Mouse (Mus musculus) cerebellum, adult 2 months (tissue): ENCODE results near the gene Gm340. TPM values are rescaled to one million over a fixed set of nuclear protein-coding genes. Genes with fewer than 3 reads are reported as not detected.

Experiments
- DNase-seq, 2 experiments: peaks; one replicate each; pipeline ENCODE4 v3.0.0; 2021
- H3K27ac ChIP-seq: fragments of 200-500 bp; 2 replicates; pipeline ENCODE4 v1.5.1; 2012; ENCODE audit warnings: low read length, control low read depth, inconsistent platforms; ENCODE audit not compliant: insufficient read depth
- H3K27me3 ChIP-seq: fragments of 200-500 bp; 2 replicates; pipeline ENCODE4 v1.6.1; 2012; ENCODE audit warnings: inconsistent platforms, mild to moderate bottlenecking, low read length, moderate library complexity; ENCODE audit not compliant: control insufficient read depth, insufficient read depth
- H3K4me1 ChIP-seq: fragments of 200-500 bp; 2 replicates; pipeline ENCODE4 v1.6.1; 2011; ENCODE audit warnings: low read length; ENCODE audit not compliant: control insufficient read depth, insufficient read depth
- H3K4me3 ChIP-seq: fragments of 200-500 bp; replicated peaks from 2 replicates; pipeline ENCODE3; 2011; ENCODE audit warnings: mild to moderate bottlenecking, low read depth, low read length, control low read depth; ENCODE audit not compliant: insufficient read depth
- CTCF ChIP-seq: fragments of 200-500 bp; IDR thresholded peaks from 2 replicates; pipeline ENCODE4 v1.5.1; 2011; ENCODE audit warnings: low read depth, mild to moderate bottlenecking, control low read depth, low read length, moderate library complexity, borderline replicate concordance; ENCODE audit not compliant: insufficient read depth
- POLR2A ChIP-seq: fragments of 200-500 bp; IDR thresholded peaks from 2 replicates; pipeline ENCODE4 v1.6.1; 2011; ENCODE audit warnings: low read length, control low read depth, borderline replicate concordance; ENCODE audit not compliant: insufficient read depth
- WGBS: fragments of 180-500 bp; shearing (Covaris S2); methylation state at CpG from one replicate; pipeline ENCODE4 v1.1.7; 2018; 5-methylcytosine and 5-hydroxymethylcytosine counted together
- polyA plus RNA-seq: library from polyadenylated mRNA; depleted of rRNA; stranded (reverse); fragments of >200 nt; gene quantifications from 2 replicates; pipeline ENCODE4 v1.2.3, GENCODE M21; 2012; rRNA removed

Gene Gm340
- 1.9 and 2.2 TPM in 2 replicates for polyA plus RNA-seq

DNA sequence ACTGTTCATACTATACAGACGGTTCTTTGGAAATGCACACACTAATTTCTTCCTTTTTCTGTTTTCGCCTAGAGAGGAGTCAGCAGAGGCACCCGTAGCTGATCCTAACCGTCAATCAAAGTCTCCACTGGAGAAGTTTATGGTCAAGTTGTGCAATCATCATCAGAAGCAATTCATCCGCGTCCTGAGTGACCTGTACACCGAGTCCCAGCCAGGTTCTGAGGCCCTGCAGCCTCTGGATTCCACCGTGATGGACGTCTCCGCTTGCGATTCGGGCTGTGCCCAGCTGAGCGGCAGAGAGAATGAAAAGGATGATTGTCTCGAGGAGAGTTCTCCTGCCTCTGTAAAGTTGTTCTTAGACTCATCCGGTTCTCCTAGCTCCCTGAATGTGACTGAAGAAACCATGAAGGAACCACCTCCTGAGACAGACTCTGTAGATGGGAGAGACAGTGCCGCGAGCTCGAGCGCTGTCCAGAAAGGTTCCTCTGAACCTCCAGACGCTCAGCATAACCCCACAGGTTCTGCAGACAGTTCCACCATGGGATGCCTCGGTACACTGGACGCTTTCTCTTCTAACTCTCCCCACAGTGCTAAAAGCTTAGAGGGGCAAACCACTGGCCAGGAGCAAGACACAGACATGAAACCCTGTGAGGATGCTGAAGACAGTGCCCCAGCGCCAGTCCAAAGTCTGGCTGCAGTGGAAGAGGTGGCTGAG lies at the start of gene Gm340:
Gm340 (plus strand) TSS at position 665 of the 715 bp plus-strand sequence.
- no peak for TF ChIP-seq CTCF
- no peak for TF ChIP-seq POLR2A
- DNase-seq: no peak
- H3K27me3 ChIP-seq: no peaks in the 10 kb centered on the region
- H3K27ac ChIP-seq: no peak within 1 kb of the TSS
- 0 out of 2 replicates have a peak, but pooled peaks cover 2% of the 10 kb centered on the region for H3K4me1 ChIP-seq
- WGBS: 92% methylated on average over 23 of the region's 23 CpGs
- no peak within 1 kb of the TSS for H3K4me3 ChIP-seq

DNA sequence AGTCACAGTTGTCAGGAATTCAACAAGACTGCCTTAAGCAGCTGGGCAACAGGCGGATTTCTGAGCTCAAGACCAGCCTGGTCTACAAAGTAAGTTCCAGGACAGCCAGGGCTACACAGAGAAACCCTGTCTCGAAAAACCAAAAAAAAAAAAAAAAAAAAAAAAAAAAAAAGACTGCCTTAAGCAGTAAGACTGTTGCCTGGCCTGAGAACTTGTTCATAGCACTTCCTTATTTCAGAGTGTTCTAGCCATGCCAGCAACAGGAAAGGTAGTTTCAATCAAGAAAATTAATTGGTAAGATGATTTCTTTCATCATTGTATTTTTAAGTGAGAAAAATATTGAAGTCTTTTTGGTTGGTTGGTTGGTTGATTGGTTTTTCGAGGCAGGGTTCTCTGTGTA lies 48.1 kb upstream of the Gm340 start:
- TF ChIP-seq CTCF (no peak), POLR2A (no peak)
- no peak overlapping the region for H3K27ac ChIP-seq
- 95% methylated on average over 3 of the region's 3 CpGs for WGBS

GRCm38 (mm10) chr19:41556981-41557380 lies 25.2 kb upstream of the Gm340 start:
- Histone ChIP-seq H3K4me3 (no peak overlapping the region), H3K4me1 (no peaks in the 10 kb centered on the region), H3K27me3 (no peaks in the 10 kb centered on the region), H3K27ac (no peak overlapping the region)
- no peak for TF ChIP-seq POLR2A
- TF ChIP-seq CTCF: no peak
- DNase-seq: no peak
- WGBS: 72% methylated on average over 4 of the region's 4 CpGs

More for the DNA sequence above, 48.1 kb upstream of the Gm340 start:
- H3K27me3 ChIP-seq: no peaks in the 10 kb centered on the region
- no peak for DNase-seq
- no peaks in the 10 kb centered on the region for H3K4me1 ChIP-seq
- H3K4me3 ChIP-seq: no peak overlapping the region

DNA sequence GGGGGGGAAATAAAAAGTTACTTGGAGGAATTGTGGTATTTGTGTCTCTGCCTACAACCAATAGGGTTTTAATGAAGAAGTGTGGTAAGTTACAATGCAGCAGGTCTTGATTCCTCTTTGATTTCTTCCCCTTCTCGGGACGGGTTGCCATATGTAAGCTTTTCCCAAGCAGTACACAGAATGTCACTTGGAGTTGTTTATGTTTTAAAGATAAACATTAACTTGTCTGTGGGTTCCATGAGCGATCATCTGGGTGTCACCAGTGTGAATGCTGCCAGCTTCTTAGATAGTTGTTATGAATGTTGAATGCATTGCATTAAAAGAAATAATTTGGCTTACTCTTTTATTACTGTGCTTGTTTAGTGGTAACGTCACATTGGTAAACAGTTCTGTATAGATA lies 24.7 kb upstream of the Gm340 start:
- no peak for TF ChIP-seq CTCF
- no peak for TF ChIP-seq POLR2A
- H3K27me3 ChIP-seq: no peaks in the 10 kb centered on the region
- WGBS: 92% methylated on average over 4 of the region's 4 CpGs

DNA sequence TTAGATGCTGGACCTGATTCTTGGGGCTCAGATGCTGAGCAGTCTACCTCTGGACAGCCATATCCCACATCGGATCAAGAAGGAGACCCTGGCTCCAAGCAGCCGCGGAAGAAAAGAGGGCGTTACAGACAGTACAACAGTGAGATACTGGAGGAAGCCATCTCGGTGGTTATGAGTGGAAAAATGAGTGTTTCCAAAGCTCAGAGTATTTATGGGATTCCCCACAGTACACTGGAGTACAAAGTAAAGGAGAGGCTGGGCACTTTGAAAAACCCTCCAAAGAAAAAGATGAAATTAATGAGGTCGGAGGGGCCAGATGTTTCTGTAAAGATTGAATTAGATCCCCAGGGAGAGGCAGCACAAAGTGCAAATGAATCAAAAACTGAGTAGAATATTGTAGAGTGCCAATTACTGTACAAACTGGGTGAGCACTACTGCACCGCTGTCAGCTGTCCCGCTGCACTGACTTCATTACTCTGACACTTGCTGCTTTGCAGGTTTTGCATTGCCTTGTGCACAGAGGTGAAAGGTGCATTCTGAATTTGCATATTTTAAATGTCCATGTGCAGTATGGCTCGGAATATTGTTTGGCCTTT lies 23.2 kb upstream of the Gm340 start:
- H3K27me3 ChIP-seq: no peaks in the 10 kb centered on the region
- WGBS: 88% methylated on average over 9 of the region's 9 CpGs
- H3K4me1 ChIP-seq: no peaks in the 10 kb centered on the region
- no peak overlapping the region for H3K4me3 ChIP-seq
- H3K27ac ChIP-seq: no peak overlapping the region
- DNase-seq: no peak
- TF ChIP-seq POLR2A (no peak), CTCF (no peak)

More for the DNA sequence above, 24.7 kb upstream of the Gm340 start:
- no peak overlapping the region for H3K27ac ChIP-seq
- H3K4me1 ChIP-seq: no peaks in the 10 kb centered on the region
- DNase-seq: no peak
- H3K4me3 ChIP-seq: no peak overlapping the region

DNA sequence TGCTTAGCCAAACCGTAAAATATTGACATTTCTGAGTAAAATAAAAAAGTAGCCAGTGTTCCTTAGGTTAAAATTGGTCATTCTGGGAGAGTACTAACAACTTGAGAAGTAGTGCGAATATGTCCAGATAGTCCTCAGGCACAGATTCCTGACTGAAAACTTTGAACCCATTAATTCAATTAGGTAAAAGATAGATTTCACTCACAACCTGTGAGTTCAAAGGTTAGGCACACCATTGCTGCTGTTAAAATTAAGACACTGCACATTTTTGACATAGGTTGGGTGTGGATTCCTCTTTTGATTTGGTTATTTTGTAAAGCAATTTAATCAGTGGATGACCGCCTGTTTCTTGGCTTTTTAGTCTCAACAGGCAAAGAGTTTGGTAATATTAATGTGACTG lies 21.3 kb upstream of the Gm340 start:
- Histone ChIP-seq H3K27me3 (no peaks in the 10 kb centered on the region), H3K27ac (no peak overlapping the region), H3K4me3 (no peak overlapping the region), H3K4me1 (no peaks in the 10 kb centered on the region)
- DNase-seq: no peak
- TF ChIP-seq POLR2A (no peak), CTCF (no peak)
- WGBS: 95% methylated on average over 3 of the region's 3 CpGs

GRCm38 (mm10) chr19:41568791-41569190 lies 13.4 kb upstream of the Gm340 start:
- no peak overlapping the region for H3K4me3 ChIP-seq
- DNase-seq: no peak
- H3K4me1 ChIP-seq: no peaks in the 10 kb centered on the region
- no peaks in the 10 kb centered on the region for H3K27me3 ChIP-seq
- no peak overlapping the region for H3K27ac ChIP-seq
- 77% methylated on average over 2 of the region's 2 CpGs for WGBS
- TF ChIP-seq POLR2A (no peak), CTCF (no peak)

- no peaks in the 10 kb centered on the region for H3K4me1 ChIP-seq
- 94% methylated on average over 2 of the region's 2 CpGs for WGBS
- no peak overlapping the region for H3K4me3 ChIP-seq
- no peak for TF ChIP-seq POLR2A
- no peak for TF ChIP-seq CTCF
- H3K27me3 ChIP-seq: no peaks in the 10 kb centered on the region
- DNase-seq: no peak
- no peak overlapping the region for H3K27ac ChIP-seq
Observed at GRCm38 (mm10) chr19:41573700-41574099, 8.5 kb upstream of the Gm340 start.
